Mouse (Mus musculus): Measurements from ENCODE around the gene Lhb. TPM values are rescaled to one million over a fixed set of nuclear protein-coding genes. Genes with fewer than 3 reads are reported as not detected.

Gene Lhb
- polyA plus RNA-seq (2014; fragmentation: Illumina TruSeq; extraction: RNeasy Lipid Tissue Mini Kit (QIAGEN cat#74804); ENCODE audit: low read depth, low replicate concordance): not detected

GRCm38 (mm10) chr7:45420615-45420919 lies at the start of gene Lhb:
TSS of gene Lhb (plus strand) at chr7:45420820.

GRCm38 (mm10) chr7:45395578-45396336 lies 24.9 kb upstream of the Lhb start, which contains the start of gene Snrnp70:
TSS of gene Snrnp70 (minus strand) at chr7:45395742.

GRCm38 (mm10) chr7:45405091-45406075 lies 15.2 kb upstream of the Lhb start, which contains the start of gene Kcna7:
TSS of gene Kcna7 (plus strand) at chr7:45405653.

GRCm38 (mm10) chr7:45413113-45413863 lies 7.3 kb upstream of the Lhb start, which contains the start of gene Ntf5:
TSS of gene Ntf5 (plus strand) at chr7:45413695.

GRCm38 (mm10) chr7:45434203-45435015 lies 13.8 kb downstream of the Lhb start, which contains the start of gene Gys1:
TSS of gene Gys1 (plus strand) at chr7:45434844.

GRCm38 (mm10) chr7:45437521-45438276 lies 17.1 kb downstream of the Lhb start, which contains the start of gene Ruvbl2:
TSS of gene Ruvbl2 (minus strand) at chr7:45438096.

GRCm38 (mm10) chr7:45459564-45460140 lies 39.0 kb downstream of the Lhb start, which contains the start of gene Ftl1:
TSS of gene Ftl1 (minus strand) at chr7:45459884.

GRCm38 (mm10) chr7:45466283-45467089 lies 45.9 kb downstream of the Lhb start, which contains the start of gene Bax:
TSS of gene Bax (minus strand) at chr7:45466898.

Other genes with a start within 250 kb of the Lhb start
- not detected for gene Gfy, start 241.3 kb upstream of the Lhb start, polyA plus RNA-seq (2014; fragmentation: Illumina TruSeq; extraction: RNeasy Lipid Tissue Mini Kit (QIAGEN cat#74804); ENCODE audit: low read depth, low replicate concordance)
- not detected for gene Pth2, start 239.8 kb upstream of the Lhb start, polyA plus RNA-seq (2014; fragmentation: Illumina TruSeq; extraction: RNeasy Lipid Tissue Mini Kit (QIAGEN cat#74804); ENCODE audit: low read depth, low replicate concordance)
- gene Ccdc155, start 215.9 kb upstream of the Lhb start, polyA plus RNA-seq (2014; fragmentation: Illumina TruSeq; extraction: RNeasy Lipid Tissue Mini Kit (QIAGEN cat#74804); ENCODE audit: low read depth, low replicate concordance): not detected
- not detected for gene Dkkl1, start 208.7 kb upstream of the Lhb start, polyA plus RNA-seq (2014; fragmentation: Illumina TruSeq; extraction: RNeasy Lipid Tissue Mini Kit (QIAGEN cat#74804); ENCODE audit: low read depth, low replicate concordance)
- 2.2 TPM for gene Tead2, start 205.1 kb upstream of the Lhb start, polyA plus RNA-seq (2014; fragmentation: Illumina TruSeq; extraction: RNeasy Lipid Tissue Mini Kit (QIAGEN cat#74804); ENCODE audit: low read depth, low replicate concordance)
- gene Cd37, start 181.7 kb upstream of the Lhb start, polyA plus RNA-seq (2014; fragmentation: Illumina TruSeq; extraction: RNeasy Lipid Tissue Mini Kit (QIAGEN cat#74804); ENCODE audit: low read depth, low replicate concordance): 0.52 TPM
- gene Slc6a16, start 179.7 kb upstream of the Lhb start, polyA plus RNA-seq (2014; fragmentation: Illumina TruSeq; extraction: RNeasy Lipid Tissue Mini Kit (QIAGEN cat#74804); ENCODE audit: low read depth, low replicate concordance): not detected
- not detected for gene Slc6a21, start 143.3 kb upstream of the Lhb start, polyA plus RNA-seq (2014; fragmentation: Illumina TruSeq; extraction: RNeasy Lipid Tissue Mini Kit (QIAGEN cat#74804); ENCODE audit: low read depth, low replicate concordance)
- gene Trpm4, start 87.0 kb upstream of the Lhb start, polyA plus RNA-seq (2014; fragmentation: Illumina TruSeq; extraction: RNeasy Lipid Tissue Mini Kit (QIAGEN cat#74804); ENCODE audit: low read depth, low replicate concordance): 0.29 TPM
- gene Hrc, start 85.5 kb upstream of the Lhb start, polyA plus RNA-seq (2014; fragmentation: Illumina TruSeq; extraction: RNeasy Lipid Tissue Mini Kit (QIAGEN cat#74804); ENCODE audit: low read depth, low replicate concordance): 0.87 TPM
- not detected for gene Ppfia3, start 53.8 kb upstream of the Lhb start, polyA plus RNA-seq (2014; fragmentation: Illumina TruSeq; extraction: RNeasy Lipid Tissue Mini Kit (QIAGEN cat#74804); ENCODE audit: low read depth, low replicate concordance)
- not detected for gene Lin7b, start 50.2 kb upstream of the Lhb start, polyA plus RNA-seq (2014; fragmentation: Illumina TruSeq; extraction: RNeasy Lipid Tissue Mini Kit (QIAGEN cat#74804); ENCODE audit: low read depth, low replicate concordance)
- gene Snrnp70, start 25.1 kb upstream of the Lhb start, polyA plus RNA-seq (2014; fragmentation: Illumina TruSeq; extraction: RNeasy Lipid Tissue Mini Kit (QIAGEN cat#74804); ENCODE audit: low read depth, low replicate concordance): 77.1 TPM
- not detected for gene Kcna7, start 15.2 kb upstream of the Lhb start, polyA plus RNA-seq (2014; fragmentation: Illumina TruSeq; extraction: RNeasy Lipid Tissue Mini Kit (QIAGEN cat#74804); ENCODE audit: low read depth, low replicate concordance)
- not detected for gene Ntf5, start 7.1 kb upstream of the Lhb start, polyA plus RNA-seq (2014; fragmentation: Illumina TruSeq; extraction: RNeasy Lipid Tissue Mini Kit (QIAGEN cat#74804); ENCODE audit: low read depth, low replicate concordance)
- gene Gys1, start 14.0 kb downstream of the Lhb start, polyA plus RNA-seq (2014; fragmentation: Illumina TruSeq; extraction: RNeasy Lipid Tissue Mini Kit (QIAGEN cat#74804); ENCODE audit: low read depth, low replicate concordance): 5.4 TPM
- gene Ruvbl2, start 17.3 kb downstream of the Lhb start, polyA plus RNA-seq (2014; fragmentation: Illumina TruSeq; extraction: RNeasy Lipid Tissue Mini Kit (QIAGEN cat#74804); ENCODE audit: low read depth, low replicate concordance): 0.76 TPM
- gene Ftl1, start 39.1 kb downstream of the Lhb start, polyA plus RNA-seq (2014; fragmentation: Illumina TruSeq; extraction: RNeasy Lipid Tissue Mini Kit (QIAGEN cat#74804); ENCODE audit: low read depth, low replicate concordance): 6.7 TPM
- 1.1 TPM for gene Bax, start 46.1 kb downstream of the Lhb start, polyA plus RNA-seq (2014; fragmentation: Illumina TruSeq; extraction: RNeasy Lipid Tissue Mini Kit (QIAGEN cat#74804); ENCODE audit: low read depth, low replicate concordance)
- gene Tulp2, start 61.1 kb downstream of the Lhb start, polyA plus RNA-seq (2014; fragmentation: Illumina TruSeq; extraction: RNeasy Lipid Tissue Mini Kit (QIAGEN cat#74804); ENCODE audit: low read depth, low replicate concordance): not detected
- gene Gm45808, start 66.0 kb downstream of the Lhb start, polyA plus RNA-seq (2014; fragmentation: Illumina TruSeq; extraction: RNeasy Lipid Tissue Mini Kit (QIAGEN cat#74804); ENCODE audit: low read depth, low replicate concordance): not detected
- gene Dhdh, start 68.0 kb downstream of the Lhb start, polyA plus RNA-seq (2014; fragmentation: Illumina TruSeq; extraction: RNeasy Lipid Tissue Mini Kit (QIAGEN cat#74804); ENCODE audit: low read depth, low replicate concordance): 122 TPM
- 68.5 TPM for gene Nucb1, start 89.6 kb downstream of the Lhb start, polyA plus RNA-seq (2014; fragmentation: Illumina TruSeq; extraction: RNeasy Lipid Tissue Mini Kit (QIAGEN cat#74804); ENCODE audit: low read depth, low replicate concordance)
- 3.1 TPM for gene Ppp1r15a, start 105.4 kb downstream of the Lhb start, polyA plus RNA-seq (2014; fragmentation: Illumina TruSeq; extraction: RNeasy Lipid Tissue Mini Kit (QIAGEN cat#74804); ENCODE audit: low read depth, low replicate concordance)
- gene Plekha4, start 105.5 kb downstream of the Lhb start, polyA plus RNA-seq (2014; fragmentation: Illumina TruSeq; extraction: RNeasy Lipid Tissue Mini Kit (QIAGEN cat#74804); ENCODE audit: low read depth, low replicate concordance): 1.2 TPM
- gene Hsd17b14, start 134.1 kb downstream of the Lhb start, polyA plus RNA-seq (2014; fragmentation: Illumina TruSeq; extraction: RNeasy Lipid Tissue Mini Kit (QIAGEN cat#74804); ENCODE audit: low read depth, low replicate concordance): not detected
- 8.7 TPM for gene Bcat2, start 149.3 kb downstream of the Lhb start, polyA plus RNA-seq (2014; fragmentation: Illumina TruSeq; extraction: RNeasy Lipid Tissue Mini Kit (QIAGEN cat#74804); ENCODE audit: low read depth, low replicate concordance)
- gene Fgf21, start 194.7 kb downstream of the Lhb start, polyA plus RNA-seq (2014; fragmentation: Illumina TruSeq; extraction: RNeasy Lipid Tissue Mini Kit (QIAGEN cat#74804); ENCODE audit: low read depth, low replicate concordance): not detected
- gene Fut1, start 196.5 kb downstream of the Lhb start, polyA plus RNA-seq (2014; fragmentation: Illumina TruSeq; extraction: RNeasy Lipid Tissue Mini Kit (QIAGEN cat#74804); ENCODE audit: low read depth, low replicate concordance): not detected
- not detected for gene Izumo1, start 201.0 kb downstream of the Lhb start, polyA plus RNA-seq (2014; fragmentation: Illumina TruSeq; extraction: RNeasy Lipid Tissue Mini Kit (QIAGEN cat#74804); ENCODE audit: low read depth, low replicate concordance)
- gene Rasip1, start 206.7 kb downstream of the Lhb start, polyA plus RNA-seq (2014; fragmentation: Illumina TruSeq; extraction: RNeasy Lipid Tissue Mini Kit (QIAGEN cat#74804); ENCODE audit: low read depth, low replicate concordance): 0.23 TPM
- gene Mamstr, start 219.2 kb downstream of the Lhb start, polyA plus RNA-seq (2014; fragmentation: Illumina TruSeq; extraction: RNeasy Lipid Tissue Mini Kit (QIAGEN cat#74804); ENCODE audit: low read depth, low replicate concordance): 0.17 TPM
- gene Fut2, start 245.6 kb downstream of the Lhb start, polyA plus RNA-seq (2014; fragmentation: Illumina TruSeq; extraction: RNeasy Lipid Tissue Mini Kit (QIAGEN cat#74804); ENCODE audit: low read depth, low replicate concordance): not detected